Mouse (Mus musculus) thymus, adult 2 months (tissue): ENCODE data around the gene Wdr62.

Experiments used
- CTCF ChIP-seq: fragments of 200-500 bp; IDR thresholded peaks from 2 replicates; pipeline ENCODE4 v1.5.1; 2012; ENCODE audit warnings: mild to moderate bottlenecking, control low read depth, low read length, moderate library complexity, borderline replicate concordance; ENCODE audit not compliant: control insufficient read depth, poor library complexity, insufficient read depth; ENCODE audit errors: extremely low read depth
- POLR2A ChIP-seq: fragments of 200-500 bp; IDR thresholded peaks from 2 replicates; pipeline ENCODE4 v1.6.1; 2012; ENCODE audit warnings: mild to moderate bottlenecking, low read length, control low read depth, moderate library complexity; ENCODE audit not compliant: control insufficient read depth, poor library complexity, insufficient read depth; ENCODE audit errors: extremely low read depth

DNA sequence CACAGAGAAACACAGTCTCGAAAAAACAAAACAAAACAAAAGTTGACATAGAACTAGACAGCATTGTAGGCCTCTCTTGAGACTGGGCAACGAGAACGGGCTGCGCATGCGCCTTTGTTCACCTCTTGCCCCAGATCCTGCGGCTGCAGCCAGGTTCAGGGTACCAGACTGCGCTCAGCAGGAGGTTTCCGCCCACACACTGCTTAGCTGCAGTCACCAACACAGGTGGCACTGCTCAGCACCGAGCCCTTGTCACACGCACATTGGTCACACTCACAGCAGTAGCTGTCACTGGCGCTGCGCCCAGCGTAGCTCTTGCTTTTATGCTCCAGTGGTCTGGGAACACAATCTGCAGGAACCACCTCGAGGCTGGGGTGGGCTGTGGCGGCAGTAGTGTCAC is 46.9 kb upstream of the Wdr62 start:
- TF ChIP-seq CTCF (no peak), POLR2A (no peak)
